Mouse (Mus musculus): Measurements from ENCODE around the gene Grik2. TPM values are rescaled to one million over a fixed set of nuclear protein-coding genes. Genes with fewer than 3 reads are reported as not detected.

The Grik2 gene
- total RNA-seq (2021): 100 to 1,000 TPM in 1 of 2 experiments, 10 to 100 TPM in 1; 85.4 to 114 TPM

DNA sequence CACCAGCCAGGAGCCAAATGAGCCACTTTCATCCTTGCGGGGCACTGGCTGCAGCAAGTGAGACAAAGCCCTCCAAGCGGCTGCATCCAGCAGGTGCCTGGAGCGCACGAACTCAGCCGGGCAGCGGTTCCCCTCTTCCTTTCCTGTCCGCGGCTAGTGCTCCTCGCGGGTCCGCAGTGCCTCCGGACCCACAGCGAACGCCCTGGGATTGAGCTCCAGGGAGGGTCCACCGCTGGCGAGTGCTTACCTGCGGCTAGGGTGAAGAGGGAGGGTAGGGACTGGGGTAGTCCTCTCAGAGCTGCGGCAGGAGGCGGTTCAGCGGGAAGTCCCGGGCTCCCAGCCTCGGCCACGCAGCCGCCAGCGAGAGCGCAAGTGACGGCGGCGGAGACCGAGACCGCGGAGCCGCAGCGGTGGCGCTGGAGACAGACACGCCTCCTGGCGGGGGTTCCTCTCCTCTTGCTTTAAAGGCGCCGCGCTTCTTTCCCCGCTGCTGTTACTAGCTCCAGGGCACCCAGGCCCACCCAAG, at the start of gene Grik2:
Grik2 (minus strand) TSS at position 386 of the 526 bp plus-strand sequence.
- peak; percentile 79 to 87 for DNase-seq (ENCODE audit: extremely low spot score in 1 of 2, low spot score in 1 of 2)

DNA sequence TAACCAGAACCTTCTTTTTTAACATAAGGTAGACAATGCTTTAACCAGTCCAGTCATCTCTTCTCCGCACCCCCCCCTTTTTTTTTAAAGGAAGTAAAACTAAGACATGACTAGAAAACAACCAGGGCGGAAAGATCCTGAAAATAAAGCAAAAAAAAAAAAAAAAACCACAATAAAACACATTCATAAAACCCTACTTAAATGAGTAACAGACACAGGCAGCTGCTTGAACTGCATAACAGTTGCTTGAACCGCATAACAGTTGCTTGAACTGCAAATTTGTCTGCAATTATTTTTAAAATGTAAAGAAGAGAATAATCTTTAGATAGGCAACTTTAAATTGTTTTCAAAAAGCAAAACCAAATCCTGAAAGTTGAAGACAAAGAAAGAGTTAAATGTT, 45.8 kb upstream of the Grik2 start:
- DNase-seq (ENCODE audit: extremely low spot score in 1 of 2, low spot score in 1 of 2): no peak

DNA sequence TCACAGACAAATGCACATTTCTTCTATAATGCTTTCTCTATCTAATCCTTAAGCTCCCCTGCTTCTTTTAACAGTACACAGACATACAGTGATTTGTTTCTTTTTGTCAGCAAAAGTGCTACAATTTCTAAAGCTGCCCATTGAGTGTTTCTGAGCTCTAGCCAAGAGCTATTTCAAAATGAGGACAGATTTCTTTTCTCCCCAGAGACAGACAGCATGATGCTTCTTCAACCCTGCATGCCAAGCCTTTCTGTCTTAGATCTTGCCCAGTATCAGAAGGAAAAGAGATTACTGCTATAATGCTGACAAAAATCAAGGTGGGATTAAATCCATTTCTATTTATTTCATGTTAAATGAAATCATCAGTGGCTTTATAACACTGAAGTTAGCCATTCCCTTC, 18.7 kb upstream of the Grik2 start:
- no peak for DNase-seq (ENCODE audit: extremely low spot score in 1 of 2, low spot score in 1 of 2)

DNA sequence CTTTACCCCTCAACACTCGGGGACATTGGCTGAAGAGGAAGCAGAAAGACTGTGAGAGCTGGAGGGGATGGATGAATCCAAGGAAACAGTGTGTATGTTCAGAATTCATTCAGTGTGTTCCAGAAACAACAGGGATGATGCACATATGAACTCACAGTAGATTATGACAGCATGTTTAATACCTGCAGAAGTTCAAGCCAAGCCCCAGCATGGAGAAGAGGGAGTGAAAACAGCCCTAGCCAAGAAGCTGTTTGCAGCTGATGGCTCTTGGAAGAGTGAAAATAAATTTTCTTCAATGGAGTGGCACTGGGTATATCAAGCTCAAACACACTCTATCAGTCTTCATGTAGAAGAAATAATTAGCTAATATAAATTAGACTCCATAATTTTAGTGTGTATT, 12.4 kb upstream of the Grik2 start:
- DNase-seq (ENCODE audit: extremely low spot score in 1 of 2, low spot score in 1 of 2): no peak

- no peak for DNase-seq (ENCODE audit: extremely low spot score in 1 of 2, low spot score in 1 of 2)
Measured at GRCm38 (mm10) chr10:49794129-49794528, 5.6 kb upstream of the Grik2 start.

DNA sequence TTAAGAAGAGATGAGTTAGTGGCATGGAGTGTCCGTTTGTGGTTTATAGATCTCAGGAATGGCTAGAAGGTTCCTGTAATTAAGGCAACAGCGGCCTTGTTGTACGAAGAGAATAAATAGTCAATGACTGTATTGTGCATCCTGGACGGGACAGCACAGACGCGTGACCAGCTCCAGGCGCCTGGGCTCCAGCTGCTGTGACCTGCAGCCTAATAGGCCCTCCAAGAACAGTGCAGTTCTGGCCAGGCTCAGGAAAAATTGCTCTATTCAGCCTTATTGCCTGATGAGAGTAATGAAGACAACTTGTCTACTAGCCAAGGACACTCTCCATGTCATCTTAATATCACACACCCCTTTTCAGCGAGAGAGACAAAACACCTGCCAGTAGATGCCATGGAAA, 1.8 kb upstream of the Grik2 start:
- no peak for DNase-seq (ENCODE audit: extremely low spot score in 1 of 2, low spot score in 1 of 2)

GRCm38 (mm10) chr10:49789711-49790110, 1.1 kb upstream of the Grik2 start:
- DNase-seq (ENCODE audit: extremely low spot score in 1 of 2, low spot score in 1 of 2): no peak

DNA sequence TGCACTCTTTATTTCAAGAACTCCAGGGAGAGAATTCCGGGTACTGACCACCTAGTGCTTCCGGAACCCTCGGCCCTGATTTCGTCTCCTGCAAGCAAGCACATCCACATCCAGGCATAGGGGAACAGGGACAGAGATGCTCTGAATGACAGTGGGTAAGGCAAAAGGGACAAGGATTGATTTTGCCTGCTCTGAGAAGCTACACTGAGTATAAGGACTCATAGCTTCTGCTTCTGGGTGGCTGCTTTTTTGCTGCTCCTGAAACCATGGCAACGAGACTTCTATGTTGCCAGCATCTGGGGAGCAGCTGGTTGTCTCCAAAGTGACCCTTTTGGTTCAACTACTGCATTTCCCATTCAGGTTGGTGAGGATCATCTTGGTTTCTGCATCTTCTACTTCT, 348 bp upstream of the Grik2 start:
- DNase-seq (ENCODE audit: extremely low spot score in 1 of 2, low spot score in 1 of 2): no peak

DNA sequence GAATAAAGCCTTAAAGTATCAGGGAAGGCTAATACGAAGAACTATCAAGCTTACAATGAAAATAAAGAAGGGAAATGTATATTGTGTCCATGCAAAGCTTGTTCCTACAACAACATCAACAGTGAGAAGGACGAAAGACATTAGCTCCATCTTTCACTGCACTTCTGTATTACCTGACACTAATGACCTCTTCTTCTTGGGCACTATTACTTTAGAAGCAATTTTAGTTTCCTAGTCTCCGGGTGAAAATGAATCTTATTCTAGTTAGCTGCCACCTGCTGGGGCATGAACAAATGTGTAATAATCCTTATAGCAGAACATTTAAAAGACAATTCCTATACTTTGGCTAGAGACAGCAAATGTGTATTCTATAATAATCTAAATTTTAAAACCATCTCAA, 1.9 kb downstream of the Grik2 start:
- no peak for DNase-seq (ENCODE audit: extremely low spot score in 1 of 2, low spot score in 1 of 2)

DNA sequence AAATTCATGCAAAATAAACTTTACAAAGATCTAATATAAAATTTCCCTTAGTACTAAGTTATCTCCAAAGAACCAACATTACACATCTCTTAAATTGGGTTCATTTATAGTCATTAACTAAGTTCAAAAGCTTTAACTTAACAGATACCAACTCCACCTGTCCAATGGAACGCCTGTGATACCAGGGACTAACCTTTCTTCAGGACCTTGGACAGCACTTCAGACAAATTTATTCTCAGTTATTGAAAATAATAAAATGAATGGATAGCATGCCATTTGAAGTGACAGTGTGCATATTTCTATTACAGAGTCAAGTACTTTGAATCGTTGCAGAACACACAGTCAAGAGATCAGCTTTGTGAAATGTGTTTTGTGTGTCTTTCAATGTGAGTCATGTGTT, 3.1 kb downstream of the Grik2 start:
- DNase-seq (ENCODE audit: extremely low spot score in 1 of 2, low spot score in 1 of 2): no peak

GRCm38 (mm10) chr10:49784831-49785230, 3.7 kb downstream of the Grik2 start:
- no peak for DNase-seq (ENCODE audit: extremely low spot score in 1 of 2, low spot score in 1 of 2)

GRCm38 (mm10) chr10:49782741-49783691, 5.5 kb downstream of the Grik2 start:
- DNase-seq (ENCODE audit: extremely low spot score in 1 of 2, low spot score in 1 of 2): peak; percentile 50 to 62

GRCm38 (mm10) chr10:49782061-49782460, 6.5 kb downstream of the Grik2 start:
- DNase-seq (ENCODE audit: extremely low spot score in 1 of 2, low spot score in 1 of 2): no peak

- DNase-seq (ENCODE audit: extremely low spot score in 1 of 2, low spot score in 1 of 2): peak in 1 of 2 experiments; percentile 44
Measured at GRCm38 (mm10) chr10:49780430-49780829, 8.1 kb downstream of the Grik2 start.

GRCm38 (mm10) chr10:49768897-49769296, 19.7 kb downstream of the Grik2 start:
- no peak for DNase-seq (ENCODE audit: extremely low spot score in 1 of 2, low spot score in 1 of 2)

- DNase-seq (ENCODE audit: extremely low spot score in 1 of 2, low spot score in 1 of 2): no peak
Measured at GRCm38 (mm10) chr10:49767556-49767955, 21.0 kb downstream of the Grik2 start.

GRCm38 (mm10) chr10:49762607-49763006, 26.0 kb downstream of the Grik2 start:
- DNase-seq (ENCODE audit: extremely low spot score in 1 of 2, low spot score in 1 of 2): no peak

- no peak for DNase-seq (ENCODE audit: extremely low spot score in 1 of 2, low spot score in 1 of 2)
Measured at GRCm38 (mm10) chr10:49751769-49752168, 36.8 kb downstream of the Grik2 start.

GRCm38 (mm10) chr10:49731841-49732240, 56.7 kb downstream of the Grik2 start:
- no peak for DNase-seq (ENCODE audit: extremely low spot score in 1 of 2, low spot score in 1 of 2)

GRCm38 (mm10) chr10:49723706-49724105, 64.9 kb downstream of the Grik2 start:
- no peak for DNase-seq (ENCODE audit: extremely low spot score in 1 of 2, low spot score in 1 of 2)

DNA sequence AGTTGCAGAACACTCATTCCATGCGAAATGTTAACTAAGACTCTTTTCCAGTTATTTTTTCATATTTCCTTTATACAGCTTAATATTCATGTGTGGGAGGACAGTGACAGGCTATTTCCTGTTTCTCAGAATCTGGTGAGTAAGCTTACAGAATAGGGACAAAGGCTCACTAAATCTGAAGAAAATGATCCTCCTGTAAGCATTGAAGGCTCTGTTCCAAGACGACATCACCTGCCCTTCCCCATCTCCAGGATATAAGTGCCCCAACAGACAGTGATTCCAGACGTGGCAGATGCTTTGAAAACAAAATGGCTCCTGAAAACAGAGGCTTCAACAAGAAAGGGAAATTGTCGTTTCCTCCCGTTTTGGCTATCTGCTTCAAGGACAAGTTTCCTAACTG, 71.7 kb downstream of the Grik2 start:
- DNase-seq (ENCODE audit: extremely low spot score in 1 of 2, low spot score in 1 of 2): no peak

- DNase-seq (ENCODE audit: extremely low spot score in 1 of 2, low spot score in 1 of 2): no peak
Measured at GRCm38 (mm10) chr10:49709748-49710147, 78.8 kb downstream of the Grik2 start.

Data from layer of hippocampus, postnatal 25 days (tissue).